Mouse (Mus musculus) T-helper 17 cell (primary cell): Measurements from ENCODE around the gene Usp16.
"Not testable (repeated sequence)": the region's sequence is repeated elsewhere in the genome, so short reads cannot be mapped to it uniquely, and the experiment has no call there.

Experiments
- in situ Hi-C, 2 experiments: fragments of 300-600 bp; cut with MboI, MseI; formaldehyde crosslinking; loops; 1 replicate in 1 of 2; 2 replicates in 1 of 2; pipeline ENCODE4 v1.15.1; 2025; ENCODE audit warnings: high pct_unique_total_duplicates in 2 of 2

Usp16 gene

DNA sequence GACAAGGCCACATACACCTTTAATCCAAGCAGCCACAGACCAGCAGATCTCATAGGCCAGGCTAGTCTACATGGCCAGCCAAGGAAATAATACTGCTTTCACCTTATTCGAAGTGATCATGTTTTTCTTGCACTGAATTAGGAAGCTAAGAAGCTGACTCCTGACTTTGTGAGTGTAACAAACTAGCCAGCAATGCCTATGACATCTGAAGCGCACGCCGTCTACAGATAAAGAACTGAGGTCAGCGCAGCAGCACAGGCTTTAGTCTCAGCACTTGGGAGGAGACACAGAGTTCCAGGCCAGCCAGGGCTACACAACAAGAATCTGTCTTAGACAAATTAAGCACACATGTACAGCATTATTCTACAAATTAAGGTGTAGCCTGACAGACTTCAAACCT lies 32.2 kb downstream of the Usp16 start:
- in situ Hi-C loops = loop anchor here in 1 of 2 experiments (5.0 kb wide), 1 partner anchor 74 kb away; no protein-coding TSS in a partner anchor

DNA sequence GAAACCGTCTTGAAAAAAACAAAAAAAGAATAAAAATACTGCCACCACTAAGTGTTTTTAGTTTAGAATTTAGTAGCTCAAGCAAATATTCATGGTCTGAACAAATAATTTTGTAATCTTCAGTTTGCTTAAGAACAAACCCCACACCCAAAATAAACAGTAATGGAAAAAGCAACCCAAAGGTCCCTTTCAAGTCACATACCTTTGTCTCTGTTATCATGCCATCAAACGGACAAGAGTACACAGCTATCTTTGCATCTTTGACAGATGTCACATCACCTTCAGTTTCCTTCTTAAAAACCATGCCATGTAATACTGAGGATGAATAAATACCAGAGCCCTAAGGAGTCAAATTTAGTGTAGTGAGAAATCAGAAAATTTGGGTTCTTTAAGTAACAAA lies 34.1 kb downstream of the Usp16 start:
- in situ Hi-C loops = loop anchor here in 1 of 2 experiments (5.0 kb wide), 1 partner anchor 76 kb away; no protein-coding TSS in a partner anchor

GRCm38 (mm10) chr16:87492191-87492792 lies 37.8 kb downstream of the Usp16 start:
- in situ Hi-C loops = not testable (repeated sequence)

- in situ Hi-C loops = no loop called here
Measured at GRCm38 (mm10) chr16:87494955-87495655, 40.6 kb downstream of the Usp16 start.

DNA sequence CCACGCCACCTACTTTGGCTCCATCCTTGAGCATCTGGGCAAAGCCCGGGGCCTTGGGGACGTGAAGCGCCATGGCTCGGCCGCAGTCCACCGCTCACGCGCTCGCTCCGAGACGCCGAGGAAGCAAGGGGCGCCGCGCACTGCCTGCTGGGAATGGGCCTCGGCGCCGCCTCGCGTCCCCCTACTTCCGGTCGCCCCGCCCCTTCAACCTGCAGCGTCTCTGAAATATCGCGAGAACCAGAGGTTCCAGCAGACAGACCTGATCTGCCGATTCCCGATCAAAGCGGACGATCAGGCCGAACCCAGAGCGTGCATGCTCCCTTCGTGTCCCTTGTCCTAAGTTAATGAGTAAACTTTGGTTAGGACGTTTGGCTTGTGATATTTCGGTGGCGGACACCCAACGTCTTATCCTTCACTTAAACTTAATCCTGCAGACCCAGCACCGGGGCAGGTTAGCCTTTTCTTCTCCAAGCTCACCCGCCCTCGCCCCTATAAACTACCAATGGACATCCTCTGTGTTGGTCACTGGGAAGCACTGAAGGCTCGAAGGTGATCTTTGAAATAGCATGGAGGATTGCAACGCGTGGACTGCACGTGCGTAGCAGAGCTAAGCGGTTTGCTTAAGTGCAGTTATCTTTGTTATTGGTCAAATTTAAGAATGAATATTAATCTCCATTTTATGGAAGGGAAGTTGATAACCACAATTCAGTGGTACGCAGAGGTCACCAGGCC lies 41.4 kb downstream of the Usp16 start, which contains the start of gene Cct8:
Cct8 (minus strand) TSS at position 158 of the 732 bp plus-strand sequence.
- in situ Hi-C loops = no loop called here

DNA sequence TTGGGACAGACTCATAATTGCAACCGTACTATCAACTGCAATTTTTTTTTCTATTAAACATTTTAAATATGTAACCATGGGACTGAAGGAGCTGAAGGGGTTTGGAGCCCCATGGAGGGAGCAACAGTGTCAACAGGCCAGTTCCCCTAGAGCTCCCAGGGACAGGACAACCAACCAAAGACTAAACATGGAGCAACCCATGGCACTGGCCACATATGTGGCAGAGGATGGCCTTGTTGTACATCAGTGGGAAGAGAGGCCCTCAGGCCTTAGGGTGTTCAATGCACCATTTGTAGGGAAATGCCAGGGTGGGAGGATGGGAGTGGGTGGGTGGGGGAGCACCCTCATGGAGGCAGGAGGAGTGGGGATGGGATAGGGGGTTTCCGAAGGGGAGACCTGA lies 42.2 kb downstream of the Usp16 start:
- in situ Hi-C loops = no loop called here

DNA sequence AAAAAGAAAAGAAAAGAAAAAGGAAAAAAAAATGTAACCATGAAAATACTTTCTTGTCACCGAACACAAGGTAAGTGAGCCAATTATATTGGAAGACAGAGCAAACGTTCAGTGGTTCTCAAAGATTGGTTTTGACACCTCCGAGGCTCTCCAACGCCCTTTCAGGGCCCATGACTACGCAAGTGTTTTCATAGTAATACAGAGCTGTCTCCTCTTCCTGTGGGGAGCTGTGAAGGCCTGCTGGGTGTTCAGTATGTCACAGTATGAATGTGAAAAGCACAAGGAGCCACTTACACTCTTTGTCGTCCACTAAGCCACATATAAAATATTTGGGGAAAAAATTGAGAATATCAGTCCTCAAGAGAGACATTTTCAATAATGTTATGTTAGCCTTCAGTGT lies 42.7 kb downstream of the Usp16 start:
- in situ Hi-C loops = no loop called here

- in situ Hi-C loops = no loop called here
Measured at GRCm38 (mm10) chr16:87499556-87499955, 45.1 kb downstream of the Usp16 start.

DNA sequence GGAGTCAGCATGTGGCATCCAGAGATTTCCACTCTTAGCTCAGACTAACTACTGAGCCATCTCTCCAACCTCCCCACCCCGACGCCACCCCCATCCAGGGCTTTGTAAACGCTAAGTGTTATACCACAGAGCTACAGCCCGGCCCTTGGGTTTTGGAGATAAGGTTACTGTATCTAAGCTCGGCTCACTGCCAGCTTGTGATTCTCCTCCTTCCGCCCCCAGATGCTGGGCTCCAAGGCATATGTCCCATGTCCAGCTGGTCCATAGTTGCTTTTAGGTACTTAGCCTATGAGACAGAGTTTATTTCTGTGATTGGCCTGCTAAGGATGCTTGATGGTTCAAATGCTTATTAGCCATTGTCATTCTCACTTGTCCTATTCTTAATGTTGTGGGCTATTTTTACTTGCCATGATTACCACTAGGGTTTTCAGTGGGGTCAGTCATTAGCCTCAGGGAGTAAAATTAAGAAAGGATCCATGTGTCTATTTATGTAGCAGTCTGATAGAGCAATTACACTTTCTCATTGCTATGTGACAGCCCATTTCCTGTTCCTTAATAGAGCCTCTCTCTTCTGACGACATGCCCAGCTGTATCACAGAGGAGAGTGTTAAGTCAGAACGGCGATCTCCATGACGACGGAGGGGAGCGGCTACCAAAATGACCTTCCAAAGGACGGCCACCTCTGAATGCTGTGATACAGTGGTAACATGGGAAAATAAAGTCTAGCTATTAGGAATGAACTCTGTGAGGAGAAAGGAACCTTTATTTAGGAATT lies 47.0 kb downstream of the Usp16 start:
- in situ Hi-C loops = loop anchor here (5.0 to 25.0 kb wide), 2 partner anchors 36 to 711 kb away; no protein-coding TSS in a partner anchor

DNA sequence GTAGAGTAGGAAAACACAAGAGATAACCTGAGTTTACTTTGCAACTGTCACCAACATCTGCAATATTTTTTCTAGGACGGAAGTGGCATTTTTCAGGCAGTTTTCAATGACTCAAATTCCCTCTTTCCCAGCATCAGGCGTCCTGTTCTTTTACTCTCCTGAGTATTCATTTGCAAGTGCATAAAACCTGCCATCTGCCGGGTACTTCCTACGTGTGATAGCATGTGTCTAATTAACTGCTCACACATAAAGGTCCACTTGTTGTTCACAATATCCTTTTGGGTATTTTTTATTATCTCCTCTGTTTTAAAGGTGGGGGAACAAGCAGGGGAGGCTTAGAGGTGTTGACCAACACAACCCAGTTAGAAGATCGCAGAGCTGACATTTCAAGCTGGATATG lies 57.2 kb downstream of the Usp16 start:
- in situ Hi-C loops = loop anchor here (5.0 to 25.0 kb wide), 2 partner anchors 686 to 701 kb away; no protein-coding TSS in a partner anchor

GRCm38 (mm10) chr16:87512331-87512730 lies 57.8 kb downstream of the Usp16 start:
- in situ Hi-C loops = loop anchor here (5.0 to 25.0 kb wide), 2 partner anchors 685 to 700 kb away; no protein-coding TSS in a partner anchor

GRCm38 (mm10) chr16:87524228-87524627 lies 69.7 kb downstream of the Usp16 start:
- in situ Hi-C loops = loop anchor here (5.0 to 25.0 kb wide), 2 partner anchors 228 to 688 kb away; no protein-coding TSS in a partner anchor

GRCm38 (mm10) chr16:87527553-87528249 lies 73.2 kb downstream of the Usp16 start:
- in situ Hi-C loops = loop anchor here in 1 of 2 experiments (25.0 kb wide), 1 partner anchor 1310 kb away; the partner anchor contains the start of gene Krtap14

DNA sequence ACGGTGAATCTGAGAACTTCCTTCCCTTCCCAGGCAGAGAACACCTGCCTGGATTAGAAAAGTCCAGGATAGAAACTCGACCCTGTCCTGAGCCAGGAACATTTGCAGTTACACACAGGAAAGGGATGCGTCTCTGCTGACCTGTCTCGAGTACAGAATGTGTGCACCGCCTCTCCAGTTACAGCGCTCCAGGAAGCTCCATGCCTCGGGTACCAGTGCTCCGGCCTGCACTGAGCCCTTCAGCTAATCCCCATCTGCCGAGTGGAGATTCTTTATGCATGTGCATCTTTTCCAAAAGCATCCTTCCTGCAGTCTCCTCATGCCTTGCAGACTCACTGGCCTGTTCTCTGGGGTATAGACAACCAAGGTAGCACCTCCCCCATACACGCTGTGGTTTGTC lies 74.3 kb downstream of the Usp16 start:
- in situ Hi-C loops = loop anchor here in 1 of 2 experiments (25.0 kb wide), 1 partner anchor 1309 kb away; the partner anchor contains the start of gene Krtap14
